Mouse (Mus musculus): ENCODE results near the gene Sp9. TPM values are rescaled to one million over a fixed set of nuclear protein-coding genes. Genes with fewer than 3 reads are reported as not detected.

The Sp9 gene
- total and polyA plus RNA-seq, 3 experiments = 0.55 TPM; not detected in 2

DNA sequence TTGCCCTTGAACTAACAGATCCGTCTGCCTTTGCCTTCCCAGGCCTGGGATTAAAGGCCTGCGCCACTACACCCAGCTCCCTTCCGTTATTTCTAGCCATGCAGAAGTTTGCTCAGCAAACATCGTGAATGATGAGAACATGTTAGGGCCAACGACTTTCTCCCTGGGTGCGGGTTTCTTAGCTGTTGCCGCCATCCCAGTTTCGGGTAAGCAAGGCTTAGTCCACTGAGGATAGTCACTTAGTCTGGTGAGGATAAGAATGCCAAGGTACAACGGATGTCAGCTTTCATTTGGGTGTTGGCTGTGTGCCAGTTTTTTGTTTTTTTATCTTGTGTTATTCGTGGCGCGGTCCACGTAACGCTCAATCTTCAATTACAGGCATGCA, 41.4 kb downstream of the Sp9 start:
- no peak for TF ChIP-seq ETS1 (conservative IDR thresholded peaks at IDR 0.05; ENCODE audit: low read depth, low read length)
- TF ChIP-seq TBP (conservative IDR thresholded peaks at IDR 0.05; ENCODE audit: low read depth, low read length) = peak; percentile 72
- 0 out of 2 replicates have a peak, but pooled peaks have one; percentile 42 for TF ChIP-seq SIN3A (IDR thresholded peaks at IDR 0.05; ENCODE audit: low read length)
- peak; percentile 43; the same call in 1 of the 2 replicates for TF ChIP-seq ZMIZ1 (IDR thresholded peaks at IDR 0.05; ENCODE audit: low read depth, low read length)
- peak overlapping the region; percentile 94 for H3K4me2 ChIP-seq (ENCODE audit: insufficient read depth, low read depth, poor library complexity, severe bottlenecking)
- peak overlapping the region; percentile 96 for H3K27ac ChIP-seq (ENCODE audit: insufficient read depth, low read depth)
- peak overlapping the region; percentile 66 for H3K9ac ChIP-seq (ENCODE audit: insufficient read depth, low read depth)
- dilution Hi-C loops (cut with MboI; ENCODE audit: extremely low pct_ligation_motif_present, extremely low pct_unique_long_range_greater_than_20kb, low sequenced_read_pairs) = no loop called here
- peaks cover 15 to 35% of the 10 kb centered on the region in 2 experiments for H3K36me3 ChIP-seq (replicated peaks in 1 of 2; ENCODE audit: control insufficient read depth in 1 of 2, insufficient read depth in 1 of 2, low read length in 1 of 2)
- in situ Hi-C loops (cut with MboI; ENCODE audit: low pct_ligation_motif_present, low pct_unique_long_range_greater_than_20kb, low sequenced_read_pairs) = loop anchor here (10.0 kb wide), 1 partner anchor 92 kb away; no protein-coding TSS in a partner anchor
- no peaks in the 10 kb centered on the region for H3K9me3 ChIP-seq (replicated peaks; ENCODE audit: low read length)
- no peaks in the 10 kb centered on the region for H3K27me3 ChIP-seq (replicated peaks)
- H3K79me2 ChIP-seq (replicated peaks; ENCODE audit: control insufficient read depth, extremely low read depth, insufficient read depth, poor library complexity, severe bottlenecking) = peaks cover 20% of the 10 kb centered on the region
- peaks cover 0 to 26% of the 10 kb centered on the region in 2 experiments; a peak in 2 of 4 replicates for H3K4me1 ChIP-seq (ENCODE audit: control insufficient read depth in 1 of 2, insufficient read depth in 2 of 2)
- peak overlapping the region; percentile 62 to 97 (median 73) for H3K4me3 ChIP-seq (replicated peaks in 1 of 3; ENCODE audit: low read depth in 2 of 3, low read length in 2 of 3, poor library complexity in 1 of 3)
- DNase-seq (ENCODE audit: extremely low read depth) = peak; percentile 57

- Histone ChIP-seq H3K4me1 (ENCODE audit: control insufficient read depth in 1 of 2, insufficient read depth in 2 of 2) (peaks cover 0 to 26% of the 10 kb centered on the region in 2 experiments; a peak in 2 of 4 replicates), H3K36me3 (replicated peaks in 1 of 2; ENCODE audit: control insufficient read depth in 1 of 2, insufficient read depth in 1 of 2, low read length in 1 of 2) (peaks cover 11 to 32% of the 10 kb centered on the region in 2 experiments), H3K27ac (ENCODE audit: insufficient read depth, low read depth) (no peak overlapping the region), H3K9ac (ENCODE audit: insufficient read depth, low read depth) (peak overlapping the region; percentile 66), H3K4me3 (replicated peaks in 1 of 3; ENCODE audit: low read depth in 2 of 3, low read length in 2 of 3, poor library complexity in 1 of 3) (no peak overlapping the region), H3K27me3 (replicated peaks) (no peaks in the 10 kb centered on the region), H3K79me2 (replicated peaks; ENCODE audit: control insufficient read depth, extremely low read depth, insufficient read depth, poor library complexity, severe bottlenecking) (peaks cover 20% of the 10 kb centered on the region), H3K9me3 (replicated peaks; ENCODE audit: low read length) (no peaks in the 10 kb centered on the region), H3K4me2 (ENCODE audit: insufficient read depth, low read depth, poor library complexity, severe bottlenecking) (peak overlapping the region; percentile 94)
- no peak for DNase-seq (ENCODE audit: extremely low read depth)
- dilution Hi-C loops (cut with MboI; ENCODE audit: extremely low pct_ligation_motif_present, extremely low pct_unique_long_range_greater_than_20kb, low sequenced_read_pairs) (no loop called here), in situ Hi-C loops (cut with MboI; ENCODE audit: low pct_ligation_motif_present, low pct_unique_long_range_greater_than_20kb, low sequenced_read_pairs) (loop anchor here (10.0 kb wide), 1 partner anchor 90 kb away; no protein-coding TSS in a partner anchor)
- TF ChIP-seq ZKSCAN1 (IDR thresholded peaks at IDR 0.05; ENCODE audit: borderline replicate concordance, low read depth, low read length) = no peak
- TF ChIP-seq CHD1 (IDR thresholded peaks at IDR 0.05; ENCODE audit: low read depth, low read length) = peak; percentile 61; the same call in 1 of the 2 replicates
- peak; percentile 87 for TF ChIP-seq ZNF384 (IDR thresholded peaks at IDR 0.05; ENCODE audit: low read depth, low read length)
Observed at GRCm38 (mm10) chr2:73314311-73314710, 42.6 kb downstream of the Sp9 start.

DNA sequence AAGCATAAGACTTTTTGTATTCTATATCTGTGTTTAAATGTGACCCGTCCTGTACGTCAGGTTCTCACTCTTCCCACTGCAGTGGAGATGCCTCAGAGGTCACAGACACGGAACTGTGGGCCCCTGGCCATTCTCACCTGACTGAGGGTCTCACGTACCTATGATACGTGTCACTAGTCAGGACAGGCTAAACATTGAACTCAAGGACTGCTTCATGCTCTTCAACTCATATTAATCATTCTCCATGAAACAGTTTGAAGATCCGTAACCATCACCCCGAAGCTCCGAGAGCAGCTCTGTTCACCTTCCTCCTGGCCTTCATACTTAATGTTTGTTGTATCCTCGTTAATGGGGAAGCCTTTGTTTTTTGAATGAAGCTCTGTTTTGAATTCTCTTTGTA, 45.7 kb downstream of the Sp9 start:
- Histone ChIP-seq H3K9me3 (replicated peaks; ENCODE audit: low read length) (no peaks in the 10 kb centered on the region), H3K36me3 (replicated peaks in 1 of 2; ENCODE audit: control insufficient read depth in 1 of 2, insufficient read depth in 1 of 2, low read length in 1 of 2) (peaks cover 5 to 33% of the 10 kb centered on the region in 2 experiments), H3K9ac (ENCODE audit: insufficient read depth, low read depth) (no peak overlapping the region), H3K27ac (ENCODE audit: insufficient read depth, low read depth) (no peak overlapping the region), H3K79me2 (replicated peaks; ENCODE audit: control insufficient read depth, extremely low read depth, insufficient read depth, poor library complexity, severe bottlenecking) (0 out of 2 replicates have a peak, but pooled peaks cover 3% of the 10 kb centered on the region), H3K27me3 (replicated peaks) (no peaks in the 10 kb centered on the region), H3K4me2 (ENCODE audit: insufficient read depth, low read depth, poor library complexity, severe bottlenecking) (no peak overlapping the region), H3K4me3 (replicated peaks in 1 of 3; ENCODE audit: low read depth in 2 of 3, low read length in 2 of 3, poor library complexity in 1 of 3) (no peak overlapping the region), H3K4me1 (ENCODE audit: control insufficient read depth in 1 of 2, insufficient read depth in 2 of 2) (peaks cover 0 to 16% of the 10 kb centered on the region in 2 experiments; a peak in 2 of 4 replicates)
- in situ Hi-C loops (cut with MboI; ENCODE audit: low pct_ligation_motif_present, low pct_unique_long_range_greater_than_20kb, low sequenced_read_pairs) (loop anchor here (10.0 kb wide), 1 partner anchor 87 kb away; no protein-coding TSS in a partner anchor), dilution Hi-C loops (cut with MboI; ENCODE audit: extremely low pct_ligation_motif_present, extremely low pct_unique_long_range_greater_than_20kb, low sequenced_read_pairs) (no loop called here)
- no peak for TF ChIP-seq MXI1 (IDR thresholded peaks at IDR 0.05; ENCODE audit: low read depth, low read length)
- no peak for TF ChIP-seq USF2 (conservative IDR thresholded peaks at IDR 0.05; ENCODE audit: low read depth, low read length)
- TF ChIP-seq ZMIZ1 (IDR thresholded peaks at IDR 0.05; ENCODE audit: low read depth, low read length) = no peak
- TF ChIP-seq ZKSCAN1 (IDR thresholded peaks at IDR 0.05; ENCODE audit: borderline replicate concordance, low read depth, low read length) = no peak
- no peak for TF ChIP-seq ZNF384 (IDR thresholded peaks at IDR 0.05; ENCODE audit: low read depth, low read length)
- no peak for TF ChIP-seq SMC3 (IDR thresholded peaks at IDR 0.05; ENCODE audit: low read depth, low read length)
- TF ChIP-seq MAZ (IDR thresholded peaks at IDR 0.05; ENCODE audit: low read depth, low read length) = no peak
- TF ChIP-seq USF1 (IDR thresholded peaks at IDR 0.05; ENCODE audit: low read depth, low read length) = no peak
- TF ChIP-seq RAD21 (IDR thresholded peaks at IDR 0.05; ENCODE audit: low read depth, low read length) = no peak
- TF ChIP-seq JUN (IDR thresholded peaks at IDR 0.05; ENCODE audit: insufficient read depth, low read depth, low read length) = no peak
- no peak for TF ChIP-seq CTCF (conservative IDR thresholded peaks at IDR 0.05 in 1 of 2, IDR thresholded peaks at IDR 0.05 in 1 of 2; ENCODE audit: low read depth in 2 of 2, low read length in 2 of 2)
- no peak for TF ChIP-seq TCF12 (IDR thresholded peaks at IDR 0.05; ENCODE audit: low read depth, low read length)
- TF ChIP-seq MEF2A (IDR thresholded peaks at IDR 0.05; ENCODE audit: borderline replicate concordance, low read depth, low read length) = no peak
- TF ChIP-seq MAX (IDR thresholded peaks at IDR 0.05; ENCODE audit: low read length) = no peak
- no peak for TF ChIP-seq RCOR1 (conservative IDR thresholded peaks at IDR 0.05; ENCODE audit: low read depth, low read length)
- no peak for TF ChIP-seq GABPA (IDR thresholded peaks at IDR 0.05; ENCODE audit: insufficient replicate concordance, low read depth, low read length)
- no peak for TF ChIP-seq HCFC1 (IDR thresholded peaks at IDR 0.05; ENCODE audit: low read depth, low read length)
- no peak for TF ChIP-seq NRF1 (IDR thresholded peaks at IDR 0.05; ENCODE audit: low read depth, low read length)
- DNase-seq (ENCODE audit: extremely low read depth) = no peak

All from CH12.LX (cell line).